Mouse (Mus musculus): Measurements from ENCODE around the gene Pygl. TPM values are rescaled to one million over a fixed set of nuclear protein-coding genes. Genes with fewer than 3 reads are reported as not detected.

Pygl gene
- total RNA-seq (2021), result 1 to 10 TPM; 4.2 to 4.5 TPM
- long read RNA-seq, experiment 1, transcript Pygl-201 (20 exons, 2,825 nt), result major isoform, 5 of 10 reads
- long read RNA-seq, experiment 1, partial matches to known transcripts, result 2 of 10 reads
- long read RNA-seq, experiment 1, other reads (novel, unspliced or antisense), result 3 of 10 reads
- long read RNA-seq, experiment 2, partial matches to known transcripts, result 0 of 6 reads
- long read RNA-seq, experiment 2, other reads (novel, unspliced or antisense), result 2 of 6 reads

GRCm38 (mm10) chr12:70231294-70231693 is at the start of gene Pygl:
Pygl (minus strand) TSS chr12:70231488.
- Histone ChIP-seq H3K4me3 (no peak within 1 kb of the TSS), H3K27ac (no peak within 1 kb of the TSS)
- TF ChIP-seq CTCF (conservative IDR thresholded peaks at IDR 0.05), result no peak
- DNase-seq (ENCODE audit: low spot score in 2 of 2), result no peak

GRCm38 (mm10) chr12:70280930-70281329 is 49.6 kb upstream of the Pygl start:
- Histone ChIP-seq H3K4me3 (no peak overlapping the region), H3K27ac (peak overlapping the region; percentile 84; the same call in 1 of the 2 replicates)
- no peak for TF ChIP-seq CTCF (conservative IDR thresholded peaks at IDR 0.05)
- DNase-seq (ENCODE audit: low spot score in 2 of 2), result no peak

- Histone ChIP-seq H3K4me3 (no peak overlapping the region), H3K27ac (peak overlapping the region; percentile 84; the same call in 1 of the 2 replicates)
- no peak for DNase-seq (ENCODE audit: low spot score in 2 of 2)
- no peak for TF ChIP-seq CTCF (conservative IDR thresholded peaks at IDR 0.05)
These were observed 49.1 kb upstream of the Pygl start for GRCm38 (mm10) chr12:70280381-70280780.

GRCm38 (mm10) chr12:70277071-70277939 is 46.0 kb upstream of the Pygl start:
- no peak for DNase-seq (ENCODE audit: low spot score in 2 of 2)
- H3K4me3 ChIP-seq, result no peak overlapping the region
- TF ChIP-seq CTCF (conservative IDR thresholded peaks at IDR 0.05), result no peak
- peak overlapping the region; percentile 65 for H3K27ac ChIP-seq

- DNase-seq (ENCODE audit: low spot score in 2 of 2), result no peak
- no peak for TF ChIP-seq CTCF (conservative IDR thresholded peaks at IDR 0.05)
- peak overlapping the region; percentile 5; the same call in 1 of the 2 replicates for H3K27ac ChIP-seq
- H3K4me3 ChIP-seq, result no peak overlapping the region
These were observed 38.4 kb upstream of the Pygl start for GRCm38 (mm10) chr12:70269724-70270123.

GRCm38 (mm10) chr12:70267314-70267713 is 36.0 kb upstream of the Pygl start:
- no peak for TF ChIP-seq CTCF (conservative IDR thresholded peaks at IDR 0.05)
- Histone ChIP-seq H3K4me3 (no peak overlapping the region), H3K27ac (peak overlapping the region; percentile 40)
- DNase-seq (ENCODE audit: low spot score in 2 of 2), result no peak

GRCm38 (mm10) chr12:70266494-70266931 is 35.2 kb upstream of the Pygl start:
- Histone ChIP-seq H3K4me3 (no peak overlapping the region), H3K27ac (peak overlapping the region; percentile 40; the same call in 1 of the 2 replicates)
- no peak for TF ChIP-seq CTCF (conservative IDR thresholded peaks at IDR 0.05)
- DNase-seq (ENCODE audit: low spot score in 2 of 2), result no peak

- Histone ChIP-seq H3K27ac (peak overlapping the region; percentile 20; the same call in 1 of the 2 replicates), H3K4me3 (no peak overlapping the region)
- DNase-seq (ENCODE audit: low spot score in 2 of 2), result no peak
- TF ChIP-seq CTCF (conservative IDR thresholded peaks at IDR 0.05), result no peak
These were observed 32.4 kb upstream of the Pygl start for GRCm38 (mm10) chr12:70263721-70264120.

- DNase-seq (ENCODE audit: low spot score in 2 of 2), result peak in 1 of 2 experiments; percentile 48
- TF ChIP-seq CTCF (conservative IDR thresholded peaks at IDR 0.05), result no peak
- Histone ChIP-seq H3K27ac (peak overlapping the region; percentile 70), H3K4me3 (no peak overlapping the region)
These were observed 31.1 kb upstream of the Pygl start for GRCm38 (mm10) chr12:70262271-70262953.

- Histone ChIP-seq H3K27ac (0 out of 2 replicates have a peak overlapping the region, but pooled peaks have one; percentile 66), H3K4me3 (no peak overlapping the region)
- TF ChIP-seq CTCF (conservative IDR thresholded peaks at IDR 0.05), result no peak
- DNase-seq (ENCODE audit: low spot score in 2 of 2), result no peak
These were observed 20.1 kb upstream of the Pygl start for GRCm38 (mm10) chr12:70251210-70251884.

- no peak for DNase-seq (ENCODE audit: low spot score in 2 of 2)
- peak overlapping the region; percentile 77 for H3K27ac ChIP-seq
- TF ChIP-seq CTCF (conservative IDR thresholded peaks at IDR 0.05), result no peak
- H3K4me3 ChIP-seq, result no peak overlapping the region
These were observed 18.4 kb upstream of the Pygl start for GRCm38 (mm10) chr12:70249616-70250157.
